Mouse (Mus musculus) adrenal gland, postnatal 25 days (tissue): Measurements from ENCODE around the gene Vmn2r65. TPM values are rescaled to one million over a fixed set of nuclear protein-coding genes. Genes with fewer than 3 reads are reported as not detected.

Experiments used
- DNase-seq: peaks from one replicate; pipeline ENCODE4 v3.0.0; 2021; ENCODE audit warnings: mixed read lengths
- long read RNA-seq: library from polyadenylated mRNA; stranded (forward); transcript quantifications from one replicate; pipeline ENCODE4 v2.0.0, GENCODE M21; 2021
- total RNA-seq: library from RNA; stranded (reverse); gene quantifications from 2 replicates; pipeline ENCODE4 v1.2.3, GENCODE M21; 2021

Vmn2r65 gene
- not detected in 2 replicates for total RNA-seq
- long read RNA-seq: 0 reads

- DNase-seq: no peak
Observed at GRCm38 (mm10) chr7:84964015-84964414, at the start of gene Vmn2r65. Gene Vmn2r65, minus strand, starts transcription at chr7:84964115.

- no peak for DNase-seq
Observed at GRCm38 (mm10) chr7:85012168-85012567, 48.3 kb upstream of the Vmn2r65 start, which contains the start of gene Vmn2r66. Gene Vmn2r66, minus strand, starts transcription at chr7:85012268.

- no peak for DNase-seq
Observed at GRCm38 (mm10) chr7:84996694-84997093, 32.8 kb upstream of the Vmn2r65 start.

Other genes starting within 250 kb of the Vmn2r65 start
- gene Olfr291, start 110.6 kb downstream of the Vmn2r65 start, total RNA-seq: not detected in 2 replicates
- not detected in 2 replicates for gene Vmn2r66, start 48.2 kb upstream of the Vmn2r65 start, total RNA-seq
- gene Vmn2r67, start 191.9 kb upstream of the Vmn2r65 start, total RNA-seq: not detected in 2 replicates